Mouse (Mus musculus) intestine, embryonic 16.5 days (tissue): ENCODE results near the gene Lgr5. TPM values are rescaled to one million over a fixed set of nuclear protein-coding genes. Genes with fewer than 3 reads are reported as not detected.

Experiments used
- ATAC-seq: fragments of 200-750 bp; cut with Nextera tagmentation; 2 replicates; pipeline ENCODE4 v1.8.0; 2017; ENCODE audit warnings: moderate TSS enrichment, moderate library complexity
- H3K27ac ChIP-seq: fragments of 300-500 bp; sonication (generic); 2 replicates; pipeline ENCODE4 v1.5.1; 2014; ENCODE audit warnings: mild to moderate bottlenecking, low read length
- H3K27me3 ChIP-seq: fragments of 300-500 bp; sonication (generic); replicated peaks from 2 replicates; pipeline ENCODE4 v1.6.1; 2014; ENCODE audit warnings: low read length, control low read depth, mixed read lengths; ENCODE audit not compliant: control insufficient read depth, insufficient read depth
- H3K36me3 ChIP-seq: fragments of 300-500 bp; sonication (generic); 2 replicates; pipeline ENCODE4 v1.6.1; 2014; ENCODE audit warnings: low read length, control low read depth; ENCODE audit not compliant: control insufficient read depth, insufficient read depth
- H3K4me1 ChIP-seq: fragments of 300-500 bp; sonication (generic); 2 replicates; pipeline ENCODE4 v1.6.1; 2014; ENCODE audit warnings: low read length, control low read depth, mixed read lengths; ENCODE audit not compliant: control insufficient read depth, insufficient read depth
- H3K4me2 ChIP-seq: fragments of 300-500 bp; sonication (generic); 2 replicates; pipeline ENCODE4 v1.6.1; 2014; ENCODE audit warnings: low read depth, low read length, control low read depth
- H3K4me3 ChIP-seq: fragments of 300-500 bp; sonication (generic); 2 replicates; pipeline ENCODE4 v1.5.1; 2014; ENCODE audit warnings: mild to moderate bottlenecking, low read length
- H3K9ac ChIP-seq: fragments of 300-500 bp; sonication (generic); 2 replicates; pipeline ENCODE4 v1.6.1; 2014; ENCODE audit warnings: low read depth, low read length
- H3K9me3 ChIP-seq: fragments of 300-500 bp; sonication (generic); 2 replicates; pipeline ENCODE4 v1.6.1; 2016; ENCODE audit warnings: low read length, control low read depth; ENCODE audit not compliant: control insufficient read depth
- WGBS: fragments of 180-500 bp; shearing (Covaris S2); extraction: QIAGEN DNeasy Blood & Tissue Kit; methylation state at CpG from one replicate; pipeline ENCODE4 v1.1.7; 2014; 5-methylcytosine and 5-hydroxymethylcytosine counted together
- polyA plus RNA-seq: library from polyadenylated mRNA; unstranded; fragments of >200 nt; fragmentation: Nextera tagmentation; extraction: Ambion mirVana; gene quantifications from 2 replicates; pipeline ENCODE4 v1.2.1, GENCODE M21; 2015

The Lgr5 gene
- polyA plus RNA-seq, 1 experiment from 2014 or later: 5.0 TPM

- no peaks in the 10 kb centered on the region for H3K27me3 ChIP-seq
- H3K4me2 ChIP-seq: no peak overlapping the region
- WGBS: 36% methylated on average over 7 of the region's 7 CpGs
- no peak overlapping the region for H3K4me3 ChIP-seq
- H3K9me3 ChIP-seq: no peaks in the 10 kb centered on the region
- H3K27ac ChIP-seq: no peak overlapping the region
- H3K4me1 ChIP-seq: no peaks in the 10 kb centered on the region
- no peak for ATAC-seq
- no peaks in the 10 kb centered on the region for H3K36me3 ChIP-seq
- no peak overlapping the region for H3K9ac ChIP-seq
Measured at GRCm38 (mm10) chr10:115469040-115469439, 118.5 kb downstream of the Lgr5 start.

GRCm38 (mm10) chr10:115468632-115469031 is 118.9 kb downstream of the Lgr5 start:
- WGBS: 53% methylated on average over 7 of the region's 7 CpGs
- ATAC-seq: no peak
- Histone ChIP-seq H3K4me2 (no peak overlapping the region), H3K9me3 (no peaks in the 10 kb centered on the region), H3K27me3 (no peaks in the 10 kb centered on the region), H3K36me3 (no peaks in the 10 kb centered on the region), H3K9ac (no peak overlapping the region), H3K4me1 (no peaks in the 10 kb centered on the region), H3K4me3 (no peak overlapping the region), H3K27ac (no peak overlapping the region)

- WGBS: 87% methylated on average over 8 of the region's 8 CpGs
- H3K9ac ChIP-seq: no peak overlapping the region
- H3K4me2 ChIP-seq: no peak overlapping the region
- no peaks in the 10 kb centered on the region for H3K9me3 ChIP-seq
- no peaks in the 10 kb centered on the region for H3K27me3 ChIP-seq
- no peaks in the 10 kb centered on the region for H3K36me3 ChIP-seq
- no peaks in the 10 kb centered on the region for H3K4me1 ChIP-seq
- ATAC-seq: no peak
- H3K27ac ChIP-seq: no peak overlapping the region
- no peak overlapping the region for H3K4me3 ChIP-seq
Measured at GRCm38 (mm10) chr10:115467985-115468384, 119.6 kb downstream of the Lgr5 start.

- no peak overlapping the region for H3K4me2 ChIP-seq
- H3K27ac ChIP-seq: no peak overlapping the region
- no peaks in the 10 kb centered on the region for H3K4me1 ChIP-seq
- H3K4me3 ChIP-seq: no peak overlapping the region
- no peaks in the 10 kb centered on the region for H3K9me3 ChIP-seq
- WGBS: 62% methylated on average over 6 of the region's 6 CpGs
- H3K27me3 ChIP-seq: no peaks in the 10 kb centered on the region
- H3K36me3 ChIP-seq: no peaks in the 10 kb centered on the region
- ATAC-seq: no peak
- no peak overlapping the region for H3K9ac ChIP-seq
Measured at GRCm38 (mm10) chr10:115465778-115466177, 121.8 kb downstream of the Lgr5 start.

- ATAC-seq: no peak
- WGBS: 73% methylated on average over 7 of the region's 7 CpGs
Measured at GRCm38 (mm10) chr10:115465072-115465471, 122.5 kb downstream of the Lgr5 start.

GRCm38 (mm10) chr10:115462646-115463045 is 124.9 kb downstream of the Lgr5 start:
- no peak overlapping the region for H3K4me3 ChIP-seq
- no peak for ATAC-seq
- H3K9me3 ChIP-seq: no peaks in the 10 kb centered on the region
- no peak overlapping the region for H3K9ac ChIP-seq
- H3K4me1 ChIP-seq: 0 out of 2 replicates have a peak, but pooled peaks cover under 1% of the 10 kb centered on the region
- no peak overlapping the region for H3K4me2 ChIP-seq
- no peak overlapping the region for H3K27ac ChIP-seq
- H3K36me3 ChIP-seq: no peaks in the 10 kb centered on the region
- WGBS: 54% methylated on average over 5 of the region's 5 CpGs
- no peaks in the 10 kb centered on the region for H3K27me3 ChIP-seq

More at GRCm38 (mm10) chr10:115465072-115465471, 122.5 kb downstream of the Lgr5 start:
- H3K27me3 ChIP-seq: no peaks in the 10 kb centered on the region
- no peak overlapping the region for H3K4me2 ChIP-seq
- no peaks in the 10 kb centered on the region for H3K9me3 ChIP-seq
- H3K27ac ChIP-seq: no peak overlapping the region
- H3K4me1 ChIP-seq: no peaks in the 10 kb centered on the region
- H3K9ac ChIP-seq: no peak overlapping the region
- no peaks in the 10 kb centered on the region for H3K36me3 ChIP-seq
- no peak overlapping the region for H3K4me3 ChIP-seq

- Histone ChIP-seq H3K4me2 (no peak overlapping the region), H3K27me3 (no peaks in the 10 kb centered on the region), H3K27ac (no peak overlapping the region), H3K4me1 (0 out of 2 replicates have a peak, but pooled peaks cover 2% of the 10 kb centered on the region), H3K9ac (no peak overlapping the region), H3K36me3 (no peaks in the 10 kb centered on the region), H3K4me3 (no peak overlapping the region), H3K9me3 (no peaks in the 10 kb centered on the region)
- no peak for ATAC-seq
- 35% methylated on average over 6 of the region's 6 CpGs for WGBS
Measured at GRCm38 (mm10) chr10:115457368-115458021, 130.1 kb downstream of the Lgr5 start.

- Histone ChIP-seq H3K4me1 (no peaks in the 10 kb centered on the region), H3K36me3 (no peaks in the 10 kb centered on the region)
- ATAC-seq: no peak
Measured at GRCm38 (mm10) chr10:115448614-115449013, 139.0 kb downstream of the Lgr5 start.

GRCm38 (mm10) chr10:115437286-115437685 is 150.3 kb downstream of the Lgr5 start:
- H3K9me3 ChIP-seq: no peaks in the 10 kb centered on the region
- H3K27ac ChIP-seq: no peak overlapping the region
- ATAC-seq: no peak
- H3K9ac ChIP-seq: no peak overlapping the region
- no peak overlapping the region for H3K4me3 ChIP-seq
- H3K36me3 ChIP-seq: no peaks in the 10 kb centered on the region
- no peaks in the 10 kb centered on the region for H3K4me1 ChIP-seq
- 88% methylated on average over 4 of the region's 4 CpGs for WGBS
- H3K4me2 ChIP-seq: no peak overlapping the region
- H3K27me3 ChIP-seq: no peaks in the 10 kb centered on the region

More at GRCm38 (mm10) chr10:115448614-115449013, 139.0 kb downstream of the Lgr5 start:
- Histone ChIP-seq H3K27ac (no peak overlapping the region), H3K9me3 (peaks cover 5% of the 10 kb centered on the region; the same call in 1 of the 2 replicates), H3K27me3 (no peaks in the 10 kb centered on the region), H3K9ac (no peak overlapping the region), H3K4me2 (no peak overlapping the region), H3K4me3 (no peak overlapping the region)
- WGBS: 89% methylated on average over 13 of the region's 13 CpGs

GRCm38 (mm10) chr10:115425351-115425750 is 162.2 kb downstream of the Lgr5 start:
- peaks cover 24% of the 10 kb centered on the region for H3K36me3 ChIP-seq

More at GRCm38 (mm10) chr10:115425351-115425750, 162.2 kb downstream of the Lgr5 start:
- Histone ChIP-seq H3K27me3 (no peaks in the 10 kb centered on the region), H3K4me2 (no peak overlapping the region), H3K4me3 (no peak overlapping the region), H3K4me1 (no peaks in the 10 kb centered on the region), H3K27ac (no peak overlapping the region), H3K9ac (no peak overlapping the region), H3K9me3 (no peaks in the 10 kb centered on the region)
- ATAC-seq: no peak
- 76% methylated on average over 2 of the region's 2 CpGs for WGBS
